Mouse (Mus musculus) layer of hippocampus, postnatal 36 days (tissue): ENCODE results near the gene Otulin. TPM values are rescaled to one million over a fixed set of nuclear protein-coding genes. Genes with fewer than 3 reads are reported as not detected.

Experiments used
- DNase-seq, 2 experiments: peaks; one replicate each; pipeline ENCODE4 v3.0.0; 2022
- total RNA-seq, 2 experiments: library from RNA; stranded (reverse); gene quantifications; 2 replicates each; pipeline ENCODE4 v1.2.3; 2021

Otulin gene
- total RNA-seq, 2 experiments from 2014 or later, result 18.4 to 19.4 TPM

- DNase-seq, result no peak
Measured at GRCm38 (mm10) chr15:27578918-27579317, 51.6 kb downstream of the Otulin start.

GRCm38 (mm10) chr15:27577915-27578780 lies 52.3 kb downstream of the Otulin start:
- DNase-seq, result no peak

GRCm38 (mm10) chr15:27576886-27577285 lies 53.6 kb downstream of the Otulin start:
- DNase-seq, result no peak

- DNase-seq, result no peak
Measured at GRCm38 (mm10) chr15:27575932-27576331, 54.6 kb downstream of the Otulin start.

GRCm38 (mm10) chr15:27574992-27575781 lies 55.3 kb downstream of the Otulin start:
- no peak for DNase-seq

- DNase-seq, result no peak
Measured at GRCm38 (mm10) chr15:27571179-27571578, 59.3 kb downstream of the Otulin start.

- no peak for DNase-seq
Measured at GRCm38 (mm10) chr15:27570385-27570784, 60.1 kb downstream of the Otulin start.

- no peak for DNase-seq
Measured at GRCm38 (mm10) chr15:27569924-27570323, 60.6 kb downstream of the Otulin start.

GRCm38 (mm10) chr15:27568371-27568770 lies 62.1 kb downstream of the Otulin start:
- no peak for DNase-seq

- DNase-seq, result no peak
Measured at GRCm38 (mm10) chr15:27567356-27567755, 63.1 kb downstream of the Otulin start.

- peak in 1 of 2 experiments; percentile 49 for DNase-seq
Measured at GRCm38 (mm10) chr15:27565626-27566185, 64.8 kb downstream of the Otulin start.

- peak; percentile 60 to 65 for DNase-seq
Measured at GRCm38 (mm10) chr15:27564106-27565100, 66.1 kb downstream of the Otulin start.

GRCm38 (mm10) chr15:27560315-27560714 lies 70.2 kb downstream of the Otulin start:
- DNase-seq, result no peak

GRCm38 (mm10) chr15:27558456-27559147 lies 71.9 kb downstream of the Otulin start:
- no peak for DNase-seq

- no peak for DNase-seq
Measured at GRCm38 (mm10) chr15:27553554-27553953, 76.9 kb downstream of the Otulin start.

GRCm38 (mm10) chr15:27552129-27552700 lies 78.3 kb downstream of the Otulin start:
- no peak for DNase-seq

- DNase-seq, result no peak
Measured at GRCm38 (mm10) chr15:27551117-27552114, 79.1 kb downstream of the Otulin start.

- no peak for DNase-seq
Measured at GRCm38 (mm10) chr15:27550358-27550992, 80.0 kb downstream of the Otulin start.

GRCm38 (mm10) chr15:27549878-27550277 lies 80.6 kb downstream of the Otulin start:
- no peak for DNase-seq
